Mouse (Mus musculus): Measurements from ENCODE around the gene Ceacam9.
"Not testable (repeated sequence)": the region's sequence is repeated elsewhere in the genome, so short reads cannot be mapped to it uniquely, and the experiment has no call there.

The Ceacam9 gene

DNA sequence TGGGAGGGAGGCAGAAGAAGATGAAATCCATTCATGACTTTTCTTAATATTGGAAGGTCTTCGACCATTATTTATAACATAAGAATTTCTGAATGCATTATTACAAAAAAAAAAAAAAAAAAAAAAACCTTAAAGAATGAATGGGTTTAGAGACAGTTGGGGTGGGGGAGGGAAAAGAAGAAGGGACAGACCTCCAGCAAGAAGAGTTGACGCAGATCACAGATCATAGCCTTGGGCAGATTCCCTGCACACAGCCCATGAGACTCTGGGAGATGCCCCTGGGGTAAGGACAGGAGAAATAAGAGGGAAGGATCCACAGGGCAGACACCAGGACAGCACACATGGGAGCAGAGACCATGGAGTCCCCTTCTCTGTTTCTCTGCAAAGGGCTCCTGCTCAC, at the start of gene Ceacam9:
Ceacam9 (plus strand) TSS at position 301 of the 400 bp plus-strand sequence.
- DNase-seq (ENCODE audit: low spot score in 2 of 2), result no peak

- no peak for DNase-seq (ENCODE audit: low spot score in 2 of 2)
These were observed 47.9 kb upstream of the Ceacam9 start for GRCm38 (mm10) chr7:16673823-16674222.

DNA sequence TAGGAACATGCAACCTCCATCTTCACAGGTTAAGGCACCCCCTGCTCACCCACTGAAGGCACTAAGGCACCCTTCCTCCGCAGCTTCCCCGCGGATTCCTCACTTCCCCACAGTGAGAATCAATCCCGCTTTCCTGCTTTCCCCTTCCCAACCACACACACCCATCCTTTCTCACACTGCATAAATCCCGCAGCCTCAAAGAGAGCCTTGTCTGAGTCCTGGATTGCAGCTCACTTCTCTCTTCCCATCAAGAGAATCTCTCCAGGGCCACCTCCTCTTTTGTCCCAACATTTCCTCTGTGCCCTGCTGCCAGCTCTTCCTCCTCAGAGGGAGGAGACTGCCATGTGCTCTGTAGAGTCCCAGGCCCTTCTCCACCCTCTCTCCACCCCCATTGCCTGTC, 47.0 kb upstream of the Ceacam9 start:
- not testable (repeated sequence) for DNase-seq (ENCODE audit: low spot score in 2 of 2)

DNA sequence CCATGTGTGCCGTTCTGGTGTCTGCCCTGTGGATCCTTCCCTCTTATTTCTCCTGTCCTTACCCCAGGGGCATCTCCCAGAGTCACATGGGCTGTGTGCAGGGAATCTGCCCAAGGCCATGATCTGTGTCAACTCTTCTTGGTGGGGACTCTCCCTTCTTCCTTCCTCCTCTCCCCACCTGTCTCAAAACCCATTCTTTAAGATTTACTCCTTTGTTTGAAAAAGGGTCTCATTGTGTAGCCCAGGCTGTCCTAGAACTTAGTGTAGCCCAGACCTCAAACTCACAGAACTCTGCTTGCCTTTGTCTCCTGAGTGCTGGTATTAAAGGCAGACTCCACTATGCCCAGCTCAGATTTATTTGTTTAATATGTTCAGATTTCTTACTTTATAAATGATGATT, 46.1 kb upstream of the Ceacam9 start, which contains the start of gene Ceacam15:
Ceacam15 (minus strand) TSS at position 101 of the 400 bp plus-strand sequence.
- DNase-seq (ENCODE audit: low spot score in 2 of 2), result no peak

- not testable (repeated sequence) for DNase-seq (ENCODE audit: low spot score in 2 of 2)
These were observed 41.5 kb upstream of the Ceacam9 start for GRCm38 (mm10) chr7:16680194-16680593.

- no peak for DNase-seq (ENCODE audit: low spot score in 2 of 2)
These were observed 32.5 kb upstream of the Ceacam9 start for GRCm38 (mm10) chr7:16689196-16689595.

DNA sequence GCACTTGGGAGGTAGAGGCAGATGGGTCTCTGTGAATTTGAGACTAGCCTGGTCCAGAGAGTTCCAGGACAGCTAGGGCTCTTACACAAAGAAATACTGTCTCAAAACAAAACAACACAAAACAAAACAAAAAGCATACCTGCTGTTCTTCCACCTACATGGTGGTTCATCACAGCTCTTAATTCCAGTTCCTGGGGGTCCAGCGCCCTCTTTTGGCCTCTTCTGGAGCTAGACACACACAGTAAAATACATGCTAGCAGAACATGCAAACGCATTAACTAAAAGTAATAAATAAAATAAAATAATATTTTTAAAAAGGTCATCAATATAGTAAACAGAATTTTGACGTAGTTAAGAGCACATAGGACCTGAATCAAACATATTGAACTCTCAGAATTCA, 26.7 kb upstream of the Ceacam9 start:
- DNase-seq (ENCODE audit: low spot score in 2 of 2), result peak in 1 of 2 experiments; percentile 25

- DNase-seq (ENCODE audit: low spot score in 2 of 2), result no peak
These were observed 22.7 kb upstream of the Ceacam9 start for GRCm38 (mm10) chr7:16699042-16699441.

DNA sequence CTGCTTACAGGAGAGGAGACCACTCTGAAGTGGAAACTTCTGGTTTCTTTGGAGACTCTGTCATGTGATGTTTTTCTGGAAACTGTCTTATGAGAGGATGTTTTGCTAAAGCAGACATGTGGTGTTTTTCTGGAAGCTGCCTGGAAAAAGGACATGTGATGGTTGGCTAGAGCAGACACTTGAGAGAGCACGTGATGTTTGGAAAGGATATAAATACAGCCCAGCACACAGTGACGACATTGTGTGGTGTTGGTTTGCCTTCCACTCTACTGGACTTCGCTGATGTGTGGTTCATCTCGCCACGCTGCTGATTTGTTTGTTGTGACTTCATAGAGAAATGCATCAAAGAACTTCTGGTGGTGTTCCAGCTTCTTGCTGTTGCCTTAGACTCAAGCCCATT, 21.1 kb upstream of the Ceacam9 start:
- no peak for DNase-seq (ENCODE audit: low spot score in 2 of 2)

- no peak for DNase-seq (ENCODE audit: low spot score in 2 of 2)
These were observed 15.3 kb upstream of the Ceacam9 start for GRCm38 (mm10) chr7:16706385-16706784.

GRCm38 (mm10) chr7:16708244-16708643, 13.5 kb upstream of the Ceacam9 start:
- DNase-seq (ENCODE audit: low spot score in 2 of 2), result no peak

GRCm38 (mm10) chr7:16710604-16711003, 11.1 kb upstream of the Ceacam9 start:
- DNase-seq (ENCODE audit: low spot score in 2 of 2), result no peak

DNA sequence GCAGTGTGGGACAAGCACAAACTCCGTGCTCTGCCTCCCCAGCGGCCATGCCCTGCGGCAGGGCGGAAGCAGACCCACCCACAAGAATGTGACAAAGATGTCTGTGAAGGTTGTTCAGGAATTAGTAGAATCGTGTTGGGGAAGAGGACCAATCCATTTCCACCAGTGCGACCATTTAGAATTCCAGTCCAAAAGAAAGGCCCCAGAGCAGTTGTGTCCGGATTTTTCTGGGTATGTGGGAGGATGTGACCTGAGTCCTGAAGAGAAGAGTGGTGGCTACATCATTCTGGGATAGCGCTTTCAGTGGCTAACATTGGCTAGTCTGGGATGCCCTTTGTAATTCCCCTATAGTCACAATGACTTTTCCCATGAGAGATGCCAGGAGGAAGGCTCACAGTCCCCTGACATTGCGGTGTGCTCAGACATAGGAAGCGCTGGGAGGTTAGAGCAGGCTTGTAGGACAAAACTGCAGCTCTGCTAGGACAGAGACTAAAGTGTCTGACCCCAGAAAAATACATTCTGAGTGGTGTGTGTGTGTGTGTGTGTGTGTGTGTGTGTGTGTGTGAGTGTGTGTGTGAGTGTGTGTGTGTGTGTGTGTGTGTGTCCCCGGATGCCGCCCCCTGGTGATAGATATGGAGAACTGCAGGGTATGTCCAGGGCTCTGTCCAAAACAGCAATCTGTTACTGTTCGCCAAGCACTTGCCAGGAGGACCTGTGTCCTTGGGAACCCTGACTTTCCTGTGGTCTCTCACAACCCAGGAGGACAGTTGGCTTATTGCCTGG, 8.9 kb upstream of the Ceacam9 start:
- no peak for DNase-seq (ENCODE audit: low spot score in 2 of 2)

GRCm38 (mm10) chr7:16716456-16717152, 5.1 kb upstream of the Ceacam9 start:
- DNase-seq (ENCODE audit: low spot score in 2 of 2), result not testable (repeated sequence)

DNA sequence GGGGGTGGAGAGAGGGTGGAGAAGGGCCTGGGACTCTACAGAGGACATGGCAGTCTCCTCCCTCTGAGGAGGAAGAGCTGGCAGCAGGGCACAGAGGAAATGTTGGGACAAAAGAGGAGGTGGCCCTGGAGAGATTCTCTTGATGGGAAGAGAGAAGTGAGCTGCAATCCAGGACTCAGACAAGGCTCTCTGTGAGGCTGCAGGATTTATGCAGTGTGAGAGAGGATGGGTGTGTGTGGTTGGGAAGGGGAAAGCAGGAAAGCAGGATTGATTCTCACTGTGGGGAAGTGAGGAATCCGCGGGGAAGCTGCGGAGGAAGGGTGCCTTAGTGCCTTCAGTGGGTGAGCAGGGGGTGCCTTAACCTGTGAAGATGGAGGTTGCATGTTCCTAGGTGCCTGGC, 761 bp downstream of the Ceacam9 start:
- DNase-seq (ENCODE audit: low spot score in 2 of 2), result not testable (repeated sequence)

DNA sequence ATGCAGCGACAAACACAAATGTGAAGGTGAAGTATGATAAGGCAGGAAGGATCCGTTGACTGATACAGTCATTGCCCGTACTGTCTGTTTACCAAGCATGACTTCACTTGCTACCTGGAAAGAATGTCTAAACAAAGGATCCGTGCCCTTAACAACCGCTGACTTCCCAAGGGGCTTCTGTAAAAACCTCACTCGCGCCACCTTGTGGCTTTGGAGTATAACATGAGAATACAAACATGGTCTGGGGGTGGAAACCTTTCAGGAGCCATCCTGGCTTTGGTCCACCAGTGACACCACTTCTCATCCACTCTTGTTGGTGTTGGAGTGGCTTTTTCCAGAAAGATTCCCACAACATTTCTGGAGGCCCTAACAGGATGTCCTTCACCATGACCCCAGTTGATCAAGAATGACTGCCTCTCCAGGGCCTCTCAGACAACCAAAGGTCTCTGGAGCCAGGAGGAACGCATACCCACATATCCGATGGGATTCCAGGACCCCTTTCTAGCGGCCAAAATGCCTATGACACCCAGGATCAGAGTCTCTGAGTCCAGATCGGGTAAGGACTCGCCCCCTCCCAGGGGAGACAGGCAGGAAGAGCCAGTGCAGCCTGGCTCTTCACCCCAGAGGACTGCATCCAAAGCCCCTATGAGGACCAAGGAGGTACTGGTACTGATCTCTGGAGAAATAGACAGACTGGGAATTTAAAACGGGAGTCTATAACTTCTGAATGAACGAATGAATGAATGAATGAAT, 7.0 kb downstream of the Ceacam9 start:
- DNase-seq (ENCODE audit: low spot score in 2 of 2), result peak in 1 of 2 experiments; percentile 61

GRCm38 (mm10) chr7:16729563-16729962, 7.8 kb downstream of the Ceacam9 start:
- DNase-seq (ENCODE audit: low spot score in 2 of 2), result not testable (repeated sequence)

DNA sequence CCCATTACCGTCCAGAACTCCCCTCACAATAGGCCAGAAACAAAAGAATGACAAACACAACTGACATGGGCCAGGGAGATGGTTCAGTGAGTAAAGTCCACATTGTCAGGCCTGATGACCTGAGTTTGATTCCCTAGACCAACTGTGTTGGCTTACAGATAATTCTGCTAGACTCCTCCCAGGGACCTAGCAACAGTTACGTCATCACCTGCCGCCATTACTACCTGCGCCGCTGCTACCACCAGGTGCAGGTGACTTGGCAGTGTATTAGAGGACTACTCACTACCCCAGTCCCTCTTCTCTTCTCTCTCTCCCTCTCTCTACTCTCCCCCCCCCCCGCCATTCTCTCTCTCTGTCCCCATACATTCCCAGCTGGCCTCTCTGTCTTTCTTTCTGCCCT, 9.1 kb downstream of the Ceacam9 start:
- no peak for DNase-seq (ENCODE audit: low spot score in 2 of 2)

DNA sequence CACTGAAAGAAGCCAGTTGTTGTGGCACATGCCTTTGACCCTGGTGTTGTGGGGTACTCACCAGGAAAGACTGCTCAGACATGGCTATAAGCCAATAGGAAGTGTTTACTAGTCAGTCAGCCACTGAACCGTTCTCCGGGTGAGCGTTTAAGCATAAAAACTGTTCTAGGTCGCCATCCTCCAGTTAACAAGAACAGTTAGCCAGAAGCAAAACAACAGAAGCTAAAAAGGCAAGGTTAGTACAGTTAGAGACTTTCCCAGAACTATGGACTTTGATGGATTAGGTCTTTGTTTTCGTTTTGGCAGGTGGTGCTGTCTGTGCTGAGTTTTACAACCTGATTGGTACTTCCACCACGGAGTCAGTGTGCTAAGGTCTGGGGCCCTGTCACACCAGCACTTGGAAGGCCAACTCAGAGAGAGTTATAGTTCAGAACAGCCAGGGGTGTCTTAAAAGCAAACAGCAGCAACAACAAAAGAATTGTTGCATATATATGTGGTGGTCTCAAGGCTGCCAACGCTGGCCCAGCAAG, 10.2 kb downstream of the Ceacam9 start:
- DNase-seq (ENCODE audit: low spot score in 2 of 2), result no peak

DNA sequence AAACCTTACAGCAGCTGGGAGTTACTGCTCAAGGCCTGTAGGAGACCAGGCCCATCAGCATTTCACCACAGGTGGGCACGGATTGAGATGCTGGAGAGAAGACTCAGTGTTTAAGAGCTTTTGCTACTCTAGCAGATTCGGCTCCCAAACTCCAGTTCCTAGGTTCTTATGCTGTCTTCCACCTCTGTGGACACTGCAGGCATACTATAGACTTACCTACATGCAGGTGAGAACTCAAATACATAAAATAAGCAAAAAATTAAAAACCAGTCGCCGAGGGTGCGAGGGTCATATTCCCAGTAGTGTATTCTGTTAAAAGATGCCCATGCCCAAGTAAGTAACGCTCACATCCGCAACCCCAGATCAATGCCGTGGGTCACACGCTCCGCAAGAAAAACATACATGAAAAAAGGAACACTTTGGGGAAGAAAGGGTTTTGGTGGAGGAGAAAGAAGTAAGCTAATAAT, 15.9 kb downstream of the Ceacam9 start:
- no peak for DNase-seq (ENCODE audit: low spot score in 2 of 2)

DNA sequence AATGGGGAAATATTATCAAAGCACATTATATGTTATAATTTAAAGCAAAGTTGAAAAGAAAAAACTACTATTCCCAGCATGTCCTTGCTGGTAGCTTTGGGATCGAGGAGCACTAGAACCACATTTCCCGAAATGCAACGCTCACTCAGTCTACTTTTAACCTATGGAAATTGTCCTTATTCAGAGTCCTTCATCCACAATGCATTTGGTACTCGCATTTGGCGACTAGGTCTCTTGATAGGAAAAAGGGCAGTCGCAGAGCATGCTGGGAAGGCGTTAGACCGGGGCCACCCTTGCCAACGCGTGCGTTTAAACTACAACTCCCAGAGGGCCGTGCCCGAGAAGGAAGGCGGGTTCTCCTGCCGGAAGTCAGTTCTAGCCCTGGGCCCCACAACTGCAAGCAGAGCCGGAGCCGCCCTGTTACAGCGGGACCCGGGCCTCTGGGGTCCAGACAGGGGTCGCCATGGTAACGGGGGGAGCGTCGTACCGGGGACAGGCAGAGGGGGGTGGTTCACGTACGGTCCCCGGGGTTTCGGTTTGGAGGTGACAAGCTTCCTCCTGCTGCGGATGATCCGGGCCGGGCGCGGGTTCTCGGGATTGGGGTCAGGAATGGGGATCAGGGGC, 16.5 kb downstream of the Ceacam9 start, which contains the start of gene Ap2s1:
Ap2s1 (plus strand) TSS at position 338 of the 624 bp plus-strand sequence.
- peak; percentile 89 to 92 for DNase-seq (ENCODE audit: low spot score in 2 of 2)
